Mouse (Mus musculus) ES-E14 (cell line): ENCODE measurements around the gene Zcchc24. TPM values are rescaled to one million over a fixed set of nuclear protein-coding genes. Genes with fewer than 3 reads are reported as not detected.

Source experiments
- DNase-seq: peaks from one replicate; pipeline ENCODE4 v3.0.0-alpha.2; 2013; ENCODE audit warnings: low read depth, low spot score
- H3K27ac ChIP-seq: 2 replicates; pipeline ENCODE4 v1.5.1; 2012; ENCODE audit warnings: low read depth, mild to moderate bottlenecking, low read length, moderate library complexity, mixed read lengths; ENCODE audit not compliant: poor library complexity, insufficient read depth, severe bottlenecking
- H3K36me3 ChIP-seq: 2 replicates; pipeline ENCODE4 v1.6.1; 2012; ENCODE audit warnings: mild to moderate bottlenecking, low read length, moderate library complexity, mixed read lengths; ENCODE audit not compliant: control insufficient read depth, poor library complexity, insufficient read depth, severe bottlenecking
- H3K4me1 ChIP-seq, 2 experiments: fragments of 150-350 bp in 1 of 2; sonication (generic) in 1 of 2; 2 replicates each; pipeline ENCODE4 v1.6.1; 2012; ENCODE audit warnings: low read length in 2 of 2, mild to moderate bottlenecking in 1 of 2, mixed read lengths in 1 of 2; ENCODE audit not compliant: control insufficient read depth in 2 of 2, insufficient read depth in 2 of 2, poor library complexity in 1 of 2
- H3K4me3 ChIP-seq, 2 experiments: fragments of 150-350 bp in 1 of 2; sonication (generic) in 1 of 2; 2 replicates each; pipeline ENCODE4 v1.5.1; 2012; ENCODE audit warnings: low read length in 2 of 2, low read depth in 1 of 2, mild to moderate bottlenecking in 1 of 2, mixed read lengths in 1 of 2; ENCODE audit not compliant: insufficient read depth in 1 of 2, poor library complexity in 1 of 2, severe bottlenecking in 1 of 2
- H3K9ac ChIP-seq: 2 replicates; pipeline ENCODE4 v1.6.1; 2012; ENCODE audit warnings: low read depth, mild to moderate bottlenecking, low read length, mixed read lengths; ENCODE audit not compliant: poor library complexity, insufficient read depth, severe bottlenecking
- H3K9me3 ChIP-seq: fragments of 150-350 bp; sonication (generic); 2 replicates; pipeline ENCODE4 v1.6.1; 2012; ENCODE audit warnings: low read depth, mild to moderate bottlenecking, low read length; ENCODE audit not compliant: control insufficient read depth, insufficient read depth
- CHD2 ChIP-seq: IDR thresholded peaks from 2 replicates; pipeline ENCODE4 v1.6.1; 2014; ENCODE audit warnings: mild to moderate bottlenecking, low read depth, low read length, inconsistent platforms
- HCFC1 ChIP-seq: IDR thresholded peaks from 2 replicates; pipeline ENCODE4 v1.6.1; 2012; ENCODE audit warnings: low read length, inconsistent platforms, borderline replicate concordance; ENCODE audit not compliant: insufficient read depth
- MAFK ChIP-seq: IDR thresholded peaks from 2 replicates; pipeline ENCODE4 v1.6.1; 2014; ENCODE audit warnings: mild to moderate bottlenecking, low read depth, low read length, inconsistent platforms; ENCODE audit not compliant: insufficient read depth
- ZC3H11A ChIP-seq: IDR thresholded peaks from 2 replicates; pipeline ENCODE4 v1.6.1; 2012; ENCODE audit warnings: low read depth, mild to moderate bottlenecking, inconsistent platforms, low read length, borderline replicate concordance
- ZNF384 ChIP-seq: IDR thresholded peaks from 2 replicates; pipeline ENCODE4 v1.6.1; 2012; ENCODE audit warnings: low read depth, low read length, inconsistent platforms
- in situ Hi-C, 2 experiments: fragments of 600-800 bp; cut with MboI; formaldehyde crosslinking; loops; one replicate each; pipeline ENCODE4 v1.15.1; 2025; ENCODE audit warnings: low sequenced_read_pairs in 2 of 2, inconsistent platforms in 1 of 2; ENCODE audit not compliant: unreplicated experiment in 2 of 2
- total RNA-seq: library from RNA; depleted of rRNA; stranded (reverse); fragments of 300-350 nt; gene quantifications from 2 replicates; pipeline ENCODE4 v1.2.3, GENCODE M21; 2012

Gene Zcchc24
- total RNA-seq, 1 experiment = 4.1 TPM

- Histone ChIP-seq H3K27ac (peak overlapping the region; percentile 28; the same call in 1 of the 2 replicates), H3K9me3 (no peaks in the 10 kb centered on the region), H3K4me1 (peaks cover 2 to 27% of the 10 kb centered on the region in 2 experiments; a peak in 2 of 4 replicates), H3K9ac (no peak overlapping the region), H3K4me3 (no peak overlapping the region; a peak in 1 of 4 replicates), H3K36me3 (no peaks in the 10 kb centered on the region)
- in situ Hi-C loops = no loop called here
- peak; percentile 24 for DNase-seq
- TF ChIP-seq CHD2 (peak; percentile 45; the same call in 1 of the 2 replicates), ZC3H11A (no peak)
These were observed 14.0 kb downstream of the Zcchc24 start for GRCm38 (mm10) chr14:25754531-25755484.

- no peaks in the 10 kb centered on the region for H3K9me3 ChIP-seq
- H3K36me3 ChIP-seq = no peaks in the 10 kb centered on the region
- no peak overlapping the region for H3K4me3 ChIP-seq
- H3K27ac ChIP-seq = no peak overlapping the region
- TF ChIP-seq CHD2 (no peak), MAFK (no peak), ZC3H11A (no peak), ZNF384 (no peak), HCFC1 (no peak)
- no peak for DNase-seq
- in situ Hi-C loops = no loop called here
- no peak overlapping the region for H3K9ac ChIP-seq
- peaks cover 2 to 36% of the 10 kb centered on the region in 2 experiments; a peak in 2 of 4 replicates for H3K4me1 ChIP-seq
These were observed 15.8 kb downstream of the Zcchc24 start for GRCm38 (mm10) chr14:25753021-25753420.

GRCm38 (mm10) chr14:25751067-25751466 is 17.8 kb downstream of the Zcchc24 start:
- Histone ChIP-seq H3K36me3 (no peaks in the 10 kb centered on the region), H3K4me1 (peaks cover 1 to 38% of the 10 kb centered on the region in 2 experiments; a peak in 2 of 4 replicates), H3K4me3 (no peak overlapping the region), H3K9me3 (no peaks in the 10 kb centered on the region), H3K27ac (no peak overlapping the region), H3K9ac (no peak overlapping the region)
- in situ Hi-C loops = no loop called here
- TF ChIP-seq ZNF384 = no peak
- TF ChIP-seq CHD2 = no peak
- TF ChIP-seq ZC3H11A = no peak
- no peak for TF ChIP-seq MAFK
- no peak for TF ChIP-seq HCFC1
- DNase-seq = no peak

- no peaks in the 10 kb centered on the region for H3K9me3 ChIP-seq
- H3K4me1 ChIP-seq = peaks cover 1 to 36% of the 10 kb centered on the region in 2 experiments; a peak in 2 of 4 replicates
- H3K27ac ChIP-seq = no peak overlapping the region
- TF ChIP-seq ZC3H11A (no peak), HCFC1 (no peak), MAFK (no peak), CHD2 (no peak), ZNF384 (no peak)
- no peaks in the 10 kb centered on the region for H3K36me3 ChIP-seq
- in situ Hi-C loops = no loop called here
- no peak overlapping the region for H3K4me3 ChIP-seq
- H3K9ac ChIP-seq = no peak overlapping the region
- no peak for DNase-seq
These were observed 18.3 kb downstream of the Zcchc24 start for GRCm38 (mm10) chr14:25750448-25751015.
